Mouse (Mus musculus) lung, adult 2 months (tissue): ENCODE data around the gene Snx13.

Experiments used
- CTCF ChIP-seq: fragments of 200-500 bp; IDR thresholded peaks from 2 replicates; pipeline ENCODE4 v1.5.1; 2011; ENCODE audit warnings: mild to moderate bottlenecking, low read length, control low read depth; ENCODE audit not compliant: insufficient read depth
- POLR2A ChIP-seq: fragments of 200-500 bp; IDR thresholded peaks from 2 replicates; pipeline ENCODE4 v1.6.1; 2011; ENCODE audit warnings: low read depth, mild to moderate bottlenecking, control low read depth, low read length, borderline replicate concordance; ENCODE audit errors: extremely low read depth

DNA sequence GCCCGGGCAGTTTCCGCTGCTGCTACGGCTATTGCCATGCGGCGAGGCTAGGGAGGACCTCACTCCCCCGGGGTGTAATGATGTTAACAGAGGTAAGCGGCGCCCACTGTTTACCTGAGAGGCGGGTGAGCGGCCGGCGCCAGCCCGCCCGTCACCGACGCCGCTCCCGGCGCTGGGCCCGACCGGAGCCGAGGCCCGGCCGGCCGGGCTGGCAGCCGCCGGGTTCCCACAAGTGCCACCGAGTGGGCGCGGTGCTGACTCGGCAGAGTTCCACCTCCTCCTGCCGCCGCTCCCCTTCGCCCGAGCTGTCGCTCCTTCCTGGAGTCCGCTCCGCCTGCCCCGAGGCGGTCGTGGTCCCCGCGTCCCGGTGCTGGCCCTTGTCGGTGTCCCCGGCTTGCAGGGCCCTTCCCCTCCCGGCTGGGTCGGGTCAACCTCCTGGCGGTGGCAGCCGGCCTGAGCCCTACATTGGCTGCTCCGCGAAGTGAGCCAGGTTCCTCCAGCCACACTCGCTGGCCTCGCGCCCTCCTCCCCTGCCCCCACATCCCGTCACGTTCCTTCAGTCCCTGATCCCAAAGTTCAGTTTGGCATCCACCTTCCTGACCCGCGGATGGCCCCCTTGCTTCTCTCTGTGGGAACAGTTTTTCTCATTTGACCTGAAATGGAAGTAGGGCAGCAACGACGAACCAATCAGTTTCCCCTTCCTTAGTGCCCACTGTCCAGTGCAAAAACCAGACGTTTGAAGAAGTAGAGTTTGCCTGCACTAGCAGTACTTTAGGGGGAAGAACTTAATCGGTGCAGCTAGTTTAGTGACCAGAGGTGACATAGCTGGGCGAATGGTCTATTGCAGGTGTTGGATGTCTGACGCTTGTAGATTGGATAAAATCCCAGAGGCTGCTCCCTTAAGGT is 587 bp downstream of the Snx13 start:
- TF ChIP-seq CTCF = no peak
- TF ChIP-seq POLR2A = no peak; the same call in 1 of the 2 replicates
